Comparison of ENCODE assay signal across 8 mouse cellular contexts in the genomic region with DNA sequence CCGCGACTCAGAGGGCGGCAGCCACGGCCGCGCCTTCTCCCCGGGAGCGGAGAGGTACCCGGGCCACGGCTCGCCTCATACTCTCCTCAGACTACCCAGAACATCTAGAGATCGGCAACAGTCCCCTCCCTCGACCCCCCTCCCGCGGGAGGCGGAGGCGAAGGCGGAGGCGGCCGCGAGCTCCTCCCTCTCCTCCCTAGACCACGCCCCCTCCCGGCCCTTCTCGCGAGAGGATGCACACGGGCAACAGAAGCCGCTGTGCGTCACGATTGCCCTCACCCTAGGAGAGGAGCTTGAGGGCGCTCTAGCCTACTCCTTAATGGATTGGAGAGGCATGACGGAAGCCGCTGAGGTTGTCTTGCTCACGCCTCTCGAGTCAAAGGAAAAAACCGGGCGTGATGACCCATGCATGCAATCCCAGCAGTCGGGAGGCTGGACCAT. TPM values are rescaled to one million over a fixed set of nuclear protein-coding genes. Genes with fewer than 3 reads are reported as not detected.
DNase-seq lines count a peak whose midpoint lies in the region; ATAC-seq lines count a peak whose summit lies in the region.

A gene (minus strand): TSS at position 116 of the 441 bp plus-strand sequence.
A gene (plus strand): TSS at position 278 of the 441 bp plus-strand sequence.

- peak within 1 kb of the TSS; percentile 95 for H3K4me3 ChIP-seq in heart, embryonic 10.5 days
- H3K4me3 ChIP-seq in kidney, embryonic 15.5 days (replicated peaks): peak within 1 kb of the TSS; percentile 87

- no peaks in the 10 kb centered on the region for H3K9me3 ChIP-seq in heart, embryonic 10.5 days
- H3K9me3 ChIP-seq in kidney, embryonic 15.5 days (replicated peaks): no peaks in the 10 kb centered on the region

- H3K9ac ChIP-seq in kidney, embryonic 15.5 days: peak within 1 kb of the TSS; percentile 79

- ATAC-seq in erythroblast, adult 5-6 weeks (replicated peaks; ENCODE audit: low FRiP score, poor library complexity, severe bottlenecking): peak; percentile 81
- peak; percentile 93 for ATAC-seq in kidney, embryonic 15.5 days (replicated peaks; ENCODE audit: low FRiP score)
- peak; percentile 85 for ATAC-seq in monocyte, adult 5-6 weeks (replicated peaks; ENCODE audit: insufficient number of reproducible peaks, low FRiP score, low TSS enrichment, poor library complexity, severe bottlenecking)

- H3K27ac ChIP-seq in heart, embryonic 10.5 days: peak within 1 kb of the TSS; percentile 95
- H3K27ac ChIP-seq in kidney, embryonic 15.5 days: peak within 1 kb of the TSS; percentile 98

- H3K27me3 ChIP-seq in heart, embryonic 10.5 days (ENCODE audit: insufficient read depth, poor library complexity, severe bottlenecking): no peaks in the 10 kb centered on the region
- H3K27me3 ChIP-seq in kidney, embryonic 15.5 days: no peaks in the 10 kb centered on the region

- peak within 1 kb of the TSS; percentile 79 for H3K4me2 ChIP-seq in kidney, embryonic 15.5 days

- peak; percentile 100 for DNase-seq in B cell, adult 2 months
- DNase-seq in brain, adult 2 months (ENCODE audit: low read depth, low spot score): peak; percentile 100
- peak; percentile 99 for DNase-seq in heart, embryonic 10.5 days (ENCODE audit: low spot score)
- DNase-seq in liver: peak; percentile 100
- peak; percentile 100 for DNase-seq in spleen, postnatal 4 days (ENCODE audit: low spot score in 2 of 2)

- WGBS in heart, embryonic 10.5 days: 1% methylated on average over 37 of the region's 37 CpGs
- WGBS in kidney, embryonic 15.5 days: 0% methylated on average over 35 of the region's 37 CpGs

- H3K36me3 ChIP-seq in heart, embryonic 10.5 days: no peaks in the 10 kb centered on the region
- no peaks in the 10 kb centered on the region for H3K36me3 ChIP-seq in kidney, embryonic 15.5 days

- H3K4me1 ChIP-seq in heart, embryonic 10.5 days: peaks cover 8% of the 10 kb centered on the region
- H3K4me1 ChIP-seq in kidney, embryonic 15.5 days: 0 out of 2 replicates have a peak, but pooled peaks cover 8% of the 10 kb centered on the region

RNA-seq across cellular contexts. Expression of the first gene that starts in this region (rescaled TPM):
- 279 and 286 TPM in 2 replicates for total RNA-seq in erythroblast, adult 5-6 weeks (2015; ENCODE audit: low replicate concordance)
- total RNA-seq in erythroblast, adult 5-6 weeks (2017; ENCODE audit: low replicate concordance): 422 and 486 TPM in 2 replicates
- 8.7 and 11.8 TPM in 2 replicates for polyA plus RNA-seq in heart, embryonic 10.5 days (2016; fragmentation: Nextera tagmentation; extraction: Ambion mirVana)
- 15.6 and 18.1 TPM in 2 replicates for polyA plus RNA-seq in kidney, embryonic 15.5 days (2015; fragmentation: Nextera tagmentation; extraction: Ambion mirVana)
- 14.3 to 26.5 TPM (median 17.9 TPM) in 3 replicates for total RNA-seq in monocyte, adult 5-6 weeks (2017)

RNA-seq across cellular contexts. Expression of the second gene that starts in this region (rescaled TPM):
- 195 and 257 TPM in 2 replicates for total RNA-seq in erythroblast, adult 5-6 weeks (2015; ENCODE audit: low replicate concordance)
- total RNA-seq in erythroblast, adult 5-6 weeks (2017; ENCODE audit: low replicate concordance): 180 and 286 TPM in 2 replicates
- polyA plus RNA-seq in heart, embryonic 10.5 days (2016; fragmentation: Nextera tagmentation; extraction: Ambion mirVana): 145 and 179 TPM in 2 replicates
- 258 and 309 TPM in 2 replicates for polyA plus RNA-seq in kidney, embryonic 15.5 days (2015; fragmentation: Nextera tagmentation; extraction: Ambion mirVana)
- total RNA-seq in monocyte, adult 5-6 weeks (2017): 119 to 248 TPM (median 213 TPM) in 3 replicates

Comparison
In these comparisons a context has a peak if more than half of its experiments do, and no peak if none do; other contexts are left out.
1. Peak in every context shown above with its lines: DNase-seq, ATAC-seq, H3K4me3 ChIP-seq and H3K27ac ChIP-seq.
2. RNA of the first gene that starts in this region (total RNA-seq): 279 to 486 TPM in erythroblast, adult 5-6 weeks; 14.3 to 26.5 TPM in monocyte, adult 5-6 weeks; every median in the first group is over 10 times any median in the second.